Mouse (Mus musculus) liver, embryonic 12.5 days (tissue): ENCODE data around the gene Naa80. TPM values are rescaled to one million over a fixed set of nuclear protein-coding genes. Genes with fewer than 3 reads are reported as not detected.

Experiments used
- ATAC-seq: fragments of 200-750 bp; cut with Nextera tagmentation; 2 replicates; pipeline ENCODE4 v1.8.0; 2017; ENCODE audit warnings: moderate number of reproducible peaks, mild to moderate bottlenecking, moderate library complexity
- H3K27ac ChIP-seq: fragments of 300-500 bp; sonication (generic); 2 replicates; pipeline ENCODE4 v1.5.1; 2016; ENCODE audit warnings: mild to moderate bottlenecking
- H3K27me3 ChIP-seq: fragments of 300-500 bp; sonication (generic); replicated peaks from 2 replicates; pipeline ENCODE4 v1.6.1; 2016; ENCODE audit warnings: mild to moderate bottlenecking, moderate library complexity
- H3K36me3 ChIP-seq: fragments of 300-500 bp; sonication (generic); 2 replicates; pipeline ENCODE4 v1.6.1; 2016; ENCODE audit warnings: mild to moderate bottlenecking, moderate library complexity
- H3K4me1 ChIP-seq: fragments of 300-500 bp; sonication (generic); 2 replicates; pipeline ENCODE4 v1.6.1; 2016
- H3K4me2 ChIP-seq: fragments of 300-500 bp; sonication (generic); 2 replicates; pipeline ENCODE4 v1.6.1; 2016; ENCODE audit warnings: mild to moderate bottlenecking, moderate library complexity
- H3K4me3 ChIP-seq: fragments of 300-500 bp; sonication (generic); 2 replicates; pipeline ENCODE4 v1.5.1; 2016; ENCODE audit warnings: mild to moderate bottlenecking, moderate library complexity
- H3K9ac ChIP-seq: fragments of 300-500 bp; sonication (generic); 2 replicates; pipeline ENCODE4 v1.6.1; 2016; ENCODE audit warnings: mild to moderate bottlenecking, moderate library complexity
- H3K9me3 ChIP-seq: fragments of 300-500 bp; sonication (generic); replicated peaks from 2 replicates; pipeline ENCODE4 v1.6.1; 2016; ENCODE audit warnings: mild to moderate bottlenecking, moderate library complexity
- WGBS: fragments of 180-500 bp; shearing (Covaris S2); methylation state at CpG from one replicate; pipeline ENCODE4 v1.1.7; 2016; ENCODE audit not compliant: insufficient replicate concordance; 5-methylcytosine and 5-hydroxymethylcytosine counted together
- polyA plus RNA-seq: library from polyadenylated mRNA; unstranded; fragments of >200 nt; fragmentation: Nextera tagmentation; extraction: Ambion mirVana; gene quantifications from 2 replicates; pipeline ENCODE4 v1.2.1, GENCODE M21; 2016

Naa80 gene
- polyA plus RNA-seq, 1 experiment from 2014 or later = 12.9 TPM

DNA sequence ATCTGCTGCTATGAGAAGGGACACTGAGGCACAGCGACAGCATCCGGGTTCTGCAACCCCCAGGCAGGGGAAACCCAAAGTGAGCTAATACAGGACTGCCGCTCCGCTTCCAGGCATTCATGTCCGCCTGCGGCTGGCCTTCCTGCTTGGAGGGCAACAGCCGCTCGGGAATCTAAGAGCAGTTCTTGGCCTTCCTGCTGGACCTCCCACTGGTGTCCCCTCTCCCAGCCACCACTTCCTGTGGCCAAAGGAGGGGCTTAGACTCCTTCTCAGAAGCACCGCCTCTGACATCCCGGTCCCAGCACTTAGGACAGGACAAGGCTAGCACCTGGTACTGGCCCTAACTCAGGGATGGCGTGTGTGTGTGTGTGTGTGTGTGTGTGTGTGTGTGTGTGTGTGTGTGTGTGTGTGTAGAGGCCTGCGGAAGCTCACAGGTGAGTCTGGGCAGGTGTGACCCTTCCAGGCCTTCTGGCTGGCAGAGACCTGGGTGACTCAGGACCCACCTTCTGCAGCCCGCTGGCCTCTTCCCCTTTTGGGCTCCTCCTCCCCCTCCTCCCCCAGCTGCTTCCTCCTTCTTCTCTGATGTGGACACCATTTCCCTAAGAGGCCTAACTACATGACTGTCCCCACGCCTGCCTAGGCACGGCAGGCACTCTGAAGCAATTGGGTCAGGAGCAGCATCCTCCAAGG is 50.2 kb downstream of the Naa80 start:
- Histone ChIP-seq H3K36me3 (peaks cover 62% of the 10 kb centered on the region), H3K27ac (peak overlapping the region; percentile 91), H3K4me1 (peaks cover 99% of the 10 kb centered on the region), H3K9me3 (no peaks in the 10 kb centered on the region), H3K4me2 (peak overlapping the region; percentile 47), H3K27me3 (no peaks in the 10 kb centered on the region), H3K4me3 (peak overlapping the region; percentile 8; the same call in 1 of the 2 replicates), H3K9ac (peak overlapping the region; percentile 18)
- no peak for ATAC-seq
- 49% methylated on average over 15 of the region's 15 CpGs for whole genome bisulfite sequencing

DNA sequence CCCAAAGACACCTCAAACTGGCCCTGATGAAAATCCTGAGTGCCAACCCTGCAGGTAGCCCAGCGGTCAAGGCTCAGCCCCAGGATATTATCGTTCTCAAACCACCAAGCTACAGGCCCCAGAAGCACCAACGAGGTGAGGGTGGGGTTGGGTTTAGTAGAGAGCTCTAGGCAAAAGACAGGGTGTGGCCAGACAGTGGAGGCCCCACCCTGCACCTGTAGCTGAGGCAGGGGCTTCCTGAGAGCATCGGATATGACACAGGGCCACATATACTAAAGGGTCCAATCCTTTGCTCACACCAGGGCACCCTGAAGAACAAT is 50.7 kb downstream of the Naa80 start:
- Histone ChIP-seq H3K4me1 (peaks cover 100% of the 10 kb centered on the region), H3K27ac (peak overlapping the region; percentile 91), H3K4me3 (peak overlapping the region; percentile 8; the same call in 1 of the 2 replicates), H3K4me2 (peak overlapping the region; percentile 47), H3K36me3 (peaks cover 58% of the 10 kb centered on the region), H3K27me3 (no peaks in the 10 kb centered on the region), H3K9me3 (no peaks in the 10 kb centered on the region), H3K9ac (peak overlapping the region; percentile 18; the same call in 1 of the 2 replicates)
- WGBS = 12% methylated on average over 4 of the region's 4 CpGs
- ATAC-seq = peak; percentile 23; the same call in 1 of the 2 replicates

DNA sequence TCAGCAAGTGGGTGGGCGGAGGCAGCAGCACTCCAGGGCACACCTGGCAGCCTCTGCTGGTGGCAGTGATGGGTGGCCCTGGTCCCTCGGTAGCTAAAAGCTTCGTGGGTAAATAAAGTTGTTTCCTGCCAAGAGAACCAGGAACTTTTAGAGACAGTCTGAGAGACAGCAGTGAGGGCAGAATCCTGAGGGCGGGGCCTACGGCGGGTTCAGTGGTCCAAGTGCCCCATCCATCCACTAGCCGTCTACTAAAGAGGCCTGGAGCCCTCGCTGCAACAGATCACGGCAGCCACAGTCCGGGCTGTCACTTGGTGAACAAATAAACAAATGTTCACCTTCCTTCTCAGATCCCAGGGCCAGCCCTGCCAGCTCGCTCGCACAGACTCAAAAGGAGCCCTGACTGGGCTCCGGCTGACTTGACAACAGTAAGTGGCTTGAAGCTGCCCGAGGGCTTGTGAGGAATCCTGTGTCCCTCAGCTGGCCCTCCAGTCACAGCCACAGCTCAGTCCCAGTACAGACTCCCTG is 51.3 kb downstream of the Naa80 start:
- Histone ChIP-seq H3K4me3 (no peak overlapping the region), H3K9ac (peak overlapping the region; percentile 36), H3K4me1 (peaks cover 98% of the 10 kb centered on the region), H3K36me3 (peaks cover 53% of the 10 kb centered on the region), H3K27me3 (no peaks in the 10 kb centered on the region), H3K27ac (peak overlapping the region; percentile 91), H3K4me2 (peak overlapping the region; percentile 47), H3K9me3 (no peaks in the 10 kb centered on the region)
- ATAC-seq = no peak
- 43% methylated on average over 14 of the region's 14 CpGs for WGBS

DNA sequence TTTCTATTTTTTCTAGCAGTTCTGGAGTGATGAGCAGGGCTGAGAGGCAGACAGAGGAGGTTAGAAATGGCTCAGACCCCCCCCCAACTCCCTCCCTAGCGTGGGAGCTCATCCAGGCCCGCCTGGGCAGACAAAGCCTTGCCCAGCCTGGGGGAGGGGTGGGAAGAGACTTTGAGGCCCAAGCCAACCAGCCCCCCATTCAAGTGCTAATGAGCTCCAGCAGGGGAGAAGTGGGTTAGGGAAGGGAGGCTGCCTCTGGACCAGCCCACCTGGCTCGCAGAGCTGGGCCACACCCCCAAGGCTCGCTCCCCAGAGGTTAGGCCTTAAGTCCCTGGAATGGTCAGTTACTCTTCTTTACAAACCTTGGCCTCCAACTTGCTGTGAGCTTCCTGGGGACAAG is 51.9 kb downstream of the Naa80 start:
- Histone ChIP-seq H3K36me3 (peaks cover 46% of the 10 kb centered on the region), H3K4me2 (peak overlapping the region; percentile 47), H3K27me3 (no peaks in the 10 kb centered on the region), H3K4me3 (no peak overlapping the region), H3K9ac (peak overlapping the region; percentile 36; the same call in 1 of the 2 replicates), H3K27ac (peak overlapping the region; percentile 91), H3K4me1 (peaks cover 93% of the 10 kb centered on the region), H3K9me3 (no peaks in the 10 kb centered on the region)
- WGBS = 64% methylated on average over 4 of the region's 4 CpGs
- ATAC-seq = no peak

DNA sequence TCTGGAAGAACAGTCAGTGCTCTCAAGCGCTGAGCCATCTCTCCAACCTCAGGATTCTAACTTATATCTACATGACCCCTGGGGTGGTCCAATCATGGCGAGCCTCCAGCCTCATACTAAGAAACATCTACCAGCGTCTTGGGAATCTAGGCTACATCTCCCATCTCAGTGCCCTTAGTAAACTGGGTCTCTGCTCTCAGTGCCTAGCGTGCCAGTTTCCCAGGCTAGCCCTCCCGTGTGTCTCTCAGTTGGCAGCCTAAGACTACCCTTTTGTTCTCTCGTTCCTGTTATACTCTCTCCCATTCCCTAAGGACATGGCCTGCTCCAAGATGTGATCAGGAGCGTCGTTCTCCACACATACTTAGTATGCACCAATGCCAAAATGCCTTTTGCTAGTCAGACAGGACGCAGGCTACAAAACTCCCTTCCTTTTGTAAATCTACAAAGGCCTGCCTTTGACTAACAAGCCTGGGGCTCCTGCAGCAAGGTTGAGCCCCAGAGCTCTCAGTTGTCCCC is 52.7 kb downstream of the Naa80 start:
- H3K36me3 ChIP-seq = peaks cover 39% of the 10 kb centered on the region
- H3K27ac ChIP-seq = peak overlapping the region; percentile 91
- H3K4me3 ChIP-seq = no peak overlapping the region
- no peak overlapping the region for H3K9ac ChIP-seq
- WGBS = 83% methylated on average over 9 of the region's 9 CpGs
- ATAC-seq = no peak
- no peaks in the 10 kb centered on the region for H3K9me3 ChIP-seq
- peak overlapping the region; percentile 97 for H3K4me2 ChIP-seq
- no peaks in the 10 kb centered on the region for H3K27me3 ChIP-seq
- H3K4me1 ChIP-seq = peaks cover 93% of the 10 kb centered on the region

DNA sequence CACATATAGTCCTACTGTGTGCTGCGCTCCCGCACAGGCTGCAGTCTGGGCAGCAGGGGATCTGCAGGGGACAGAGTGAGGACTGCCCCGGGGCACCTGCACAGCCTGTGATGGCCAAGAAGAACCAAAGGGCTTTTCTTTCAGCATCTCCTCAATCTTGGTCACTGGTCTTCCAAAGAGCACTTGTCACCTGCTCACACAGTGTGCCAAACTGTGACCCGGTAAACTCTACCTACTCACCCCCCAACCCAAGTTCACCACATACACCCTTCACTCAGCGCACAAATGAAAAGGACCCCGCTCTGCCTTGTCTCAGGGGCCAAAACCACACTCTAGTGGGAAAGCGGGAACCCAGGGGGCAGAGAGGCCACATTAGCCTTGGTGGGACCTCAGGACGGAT is 53.2 kb downstream of the Naa80 start:
- Histone ChIP-seq H3K27me3 (no peaks in the 10 kb centered on the region), H3K4me3 (no peak overlapping the region), H3K4me1 (peaks cover 92% of the 10 kb centered on the region), H3K36me3 (peaks cover 36% of the 10 kb centered on the region), H3K9ac (no peak overlapping the region), H3K4me2 (peak overlapping the region; percentile 97), H3K9me3 (no peaks in the 10 kb centered on the region), H3K27ac (peak overlapping the region; percentile 91)
- ATAC-seq = no peak
- 92% methylated on average over 8 of the region's 8 CpGs for WGBS

DNA sequence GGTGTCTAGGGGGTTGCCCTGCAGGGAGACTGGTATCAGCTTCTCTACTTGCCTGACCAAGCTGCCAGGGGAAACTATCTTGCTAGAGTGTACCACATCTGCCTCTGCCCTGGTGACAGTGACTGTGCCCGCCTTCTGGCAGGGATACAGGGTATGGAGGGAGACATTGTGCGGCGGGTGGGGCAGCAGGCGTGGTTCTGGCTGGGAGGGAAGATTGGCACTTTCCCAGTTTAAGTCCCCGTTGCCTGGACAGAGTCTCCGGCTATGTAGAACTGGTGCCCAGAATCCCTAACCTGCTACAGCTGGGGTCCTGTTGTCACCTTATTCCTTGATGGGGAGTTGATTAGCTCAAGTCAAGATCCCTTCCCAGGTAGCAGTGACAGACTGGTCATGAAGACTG is 53.8 kb downstream of the Naa80 start:
- Histone ChIP-seq H3K36me3 (peaks cover 35% of the 10 kb centered on the region), H3K9ac (peak overlapping the region; percentile 93), H3K27me3 (no peaks in the 10 kb centered on the region), H3K27ac (peak overlapping the region; percentile 91), H3K9me3 (no peaks in the 10 kb centered on the region), H3K4me3 (peak overlapping the region; percentile 85), H3K4me1 (peaks cover 92% of the 10 kb centered on the region), H3K4me2 (peak overlapping the region; percentile 97)
- 52% methylated on average over 6 of the region's 6 CpGs for WGBS
- ATAC-seq = no peak

DNA sequence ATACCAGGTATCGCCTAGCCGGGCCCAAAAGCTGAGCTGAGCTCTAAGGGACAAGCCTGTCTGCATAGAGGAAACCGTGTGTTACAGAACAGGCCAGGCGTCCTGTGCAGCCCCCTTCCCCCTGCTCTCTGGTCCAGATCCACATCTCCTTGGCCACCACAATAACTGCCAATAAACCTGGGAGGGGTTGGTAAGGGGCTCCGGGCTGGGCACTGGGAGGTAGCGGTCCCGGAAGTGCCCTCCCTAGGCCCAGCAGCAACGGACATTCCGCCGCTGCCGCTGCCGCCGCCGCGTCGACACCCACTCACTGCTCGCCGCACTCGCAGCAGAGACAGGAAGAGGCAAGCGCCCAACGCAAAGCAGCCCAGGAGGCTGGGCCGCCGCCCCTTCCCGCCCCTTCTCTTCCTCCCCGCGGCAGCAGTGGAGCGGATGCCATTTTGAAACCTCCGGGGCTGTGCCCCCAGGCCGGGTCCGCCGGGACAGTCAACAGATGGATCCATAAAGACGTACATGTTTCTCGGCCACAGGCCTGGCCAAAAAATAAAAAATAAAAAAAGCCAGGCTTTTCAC is 54.5 kb downstream of the Naa80 start:
- Histone ChIP-seq H3K9me3 (no peaks in the 10 kb centered on the region), H3K36me3 (peaks cover 28% of the 10 kb centered on the region), H3K4me2 (peak overlapping the region; percentile 97), H3K27ac (peak overlapping the region; percentile 91), H3K4me3 (peak overlapping the region; percentile 85), H3K4me1 (peaks cover 86% of the 10 kb centered on the region), H3K27me3 (no peaks in the 10 kb centered on the region), H3K9ac (peak overlapping the region; percentile 93)
- 1% methylated on average over 22 of the region's 33 CpGs for WGBS
- ATAC-seq = peak; percentile 40

Other genes starting within 250 kb of the Naa80 start
- 4.9 and 5.0 TPM in 2 replicates for gene Hemk1, start 240.5 kb upstream of the Naa80 start, polyA plus RNA-seq
- 0.06 and 0.10 TPM in 2 replicates for gene 6430571L13Rik, start 238.3 kb upstream of the Naa80 start, polyA plus RNA-seq
- gene Cacna2d2, start 179.3 kb upstream of the Naa80 start, polyA plus RNA-seq = 0.02 and 0.13 TPM in 2 replicates
- gene Tmem115, start 44.9 kb upstream of the Naa80 start, polyA plus RNA-seq = 25.9 and 26.4 TPM in 2 replicates
- 18.5 and 19.5 TPM in 2 replicates for gene Cyb561d2, start 36.7 kb upstream of the Naa80 start, polyA plus RNA-seq
- 15.3 and 16.0 TPM in 2 replicates for gene Nprl2, start 36.7 kb upstream of the Naa80 start, polyA plus RNA-seq
- gene Zmynd10, start 31.6 kb upstream of the Naa80 start, polyA plus RNA-seq = not detected in 2 replicates
- gene Rassf1, start 27.3 kb upstream of the Naa80 start, polyA plus RNA-seq = 22.2 and 24.8 TPM in 2 replicates
- gene Tusc2, start 15.6 kb upstream of the Naa80 start, polyA plus RNA-seq = 48.6 and 52.7 TPM in 2 replicates
- 53.9 and 57.6 TPM in 2 replicates for gene Hyal2, start 10.9 kb upstream of the Naa80 start, polyA plus RNA-seq
- 3.6 and 3.9 TPM in 2 replicates for gene Hyal1, start 2.0 kb upstream of the Naa80 start, polyA plus RNA-seq
- gene Hyal3, start 1.9 kb downstream of the Naa80 start, polyA plus RNA-seq = 0.99 and 1.2 TPM in 2 replicates
- gene Ifrd2, start 8.8 kb downstream of the Naa80 start, polyA plus RNA-seq = 171 TPM in 2 replicates
- gene Sema3b, start 30.3 kb downstream of the Naa80 start, polyA plus RNA-seq = 0.35 and 0.52 TPM in 2 replicates
- gene Gnai2, start 56.5 kb downstream of the Naa80 start, polyA plus RNA-seq = 206 and 210 TPM in 2 replicates
- 2.8 and 3.3 TPM in 2 replicates for gene Slc38a3, start 90.6 kb downstream of the Naa80 start, polyA plus RNA-seq
- gene Gnat1, start 100.8 kb downstream of the Naa80 start, polyA plus RNA-seq = 1.9 and 2.4 TPM in 2 replicates
- 3.9 and 4.2 TPM in 2 replicates for gene Sema3f, start 131.6 kb downstream of the Naa80 start, polyA plus RNA-seq
- gene Rbm5, start 192.1 kb downstream of the Naa80 start, polyA plus RNA-seq = 84.3 and 88.6 TPM in 2 replicates